Mouse (Mus musculus): Measurements from ENCODE around the gene Gamt. TPM values are rescaled to one million over a fixed set of nuclear protein-coding genes. Genes with fewer than 3 reads are reported as not detected.

The Gamt gene
- total and polyA plus RNA-seq, 2 experiments = 241 to 715 TPM

DNA sequence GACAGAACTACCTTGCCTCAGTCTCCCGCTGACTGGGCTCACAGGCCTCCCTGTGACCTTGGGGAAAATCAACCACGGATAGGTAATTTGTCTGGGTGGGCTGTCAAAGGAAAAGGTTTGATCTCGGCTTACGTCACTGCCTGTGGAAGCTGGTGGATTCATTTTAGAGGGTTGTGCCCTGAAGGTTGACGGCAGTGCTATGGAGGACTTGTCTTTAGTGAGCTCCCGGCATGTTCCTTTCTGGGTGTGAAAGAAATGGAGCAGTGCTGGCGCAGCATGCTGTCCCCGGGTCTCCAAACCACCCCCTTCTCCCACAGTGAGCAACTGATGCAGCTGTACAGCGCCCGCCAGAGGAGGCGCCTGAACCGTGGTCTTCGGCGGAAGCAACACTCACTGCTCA is 32.5 kb upstream of the Gamt start:
- 36% methylated on average over 14 of the region's 14 CpGs for WGBS

DNA sequence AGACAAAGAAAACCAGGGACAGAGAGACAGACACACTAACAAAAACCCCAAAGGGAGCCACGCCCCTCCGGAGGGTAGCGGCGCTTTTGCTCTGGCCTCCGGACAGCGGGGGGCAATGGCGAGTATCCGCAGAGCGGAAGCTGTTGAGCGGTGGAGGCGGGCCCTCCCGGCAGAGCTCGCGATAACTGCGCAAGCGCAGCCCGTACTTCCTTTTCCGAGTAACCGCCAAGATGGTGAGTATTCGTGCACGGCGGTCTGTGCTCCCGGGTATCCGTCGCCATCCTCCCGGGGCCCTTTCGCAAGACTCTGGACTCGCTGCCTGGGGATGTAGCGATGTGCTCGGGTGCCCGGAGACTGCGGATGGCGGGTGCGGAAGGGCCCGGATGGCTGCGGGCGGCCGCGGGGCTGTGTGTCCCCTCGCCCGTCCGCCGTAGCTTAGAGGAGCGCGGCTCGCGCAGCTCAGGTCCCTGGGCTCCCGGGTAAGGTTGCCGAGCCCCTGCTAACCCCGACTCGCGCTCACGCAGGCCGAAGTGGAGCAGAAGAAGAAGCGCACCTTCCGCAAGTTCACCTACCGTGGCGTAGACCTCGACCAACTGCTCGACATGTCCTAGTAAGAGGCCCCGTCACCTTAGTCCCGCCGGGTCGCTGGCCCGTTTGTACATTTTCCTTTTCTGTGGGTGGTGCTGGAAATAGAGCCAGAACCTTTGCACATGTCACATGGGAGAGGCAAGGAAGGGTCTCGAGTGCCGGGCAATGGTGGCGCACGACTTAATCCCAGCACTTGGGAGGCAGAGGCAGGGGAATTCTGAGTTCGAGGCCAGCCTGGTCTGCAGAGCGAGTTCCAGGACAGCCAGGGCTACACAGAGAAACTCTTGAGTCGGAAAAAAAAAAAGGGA is 31.7 kb upstream of the Gamt start, which contains the start of gene Rps15:
TSS of gene Rps15 (plus strand) at position 203 of the 896 bp plus-strand sequence.
- Histone ChIP-seq H3K9ac (ENCODE audit: low read depth, low read length) (peak within 1 kb of the TSS; percentile 95), H3K36me3 (ENCODE audit: control insufficient read depth, insufficient read depth, low read length) (peaks cover 12% of the 10 kb centered on the region), H3K79me2 (ENCODE audit: control insufficient read depth, insufficient read depth, low read length) (peaks cover 6% of the 10 kb centered on the region; the same call in 1 of the 2 replicates), H3K4me1 (ENCODE audit: control insufficient read depth, insufficient read depth, low read length) (peaks cover 4% of the 10 kb centered on the region; the same call in 1 of the 2 replicates), H3K27ac (replicated peaks; ENCODE audit: insufficient read depth, low read depth, low read length) (peak within 1 kb of the TSS; percentile 61), H3K4me3 (ENCODE audit: insufficient read depth, low read depth, low read length) (peak within 1 kb of the TSS; percentile 95), H3K27me3 (ENCODE audit: control insufficient read depth, insufficient read depth, low read length) (no peaks in the 10 kb centered on the region)
- peak; percentile 79 for TF ChIP-seq CTCF (IDR thresholded peaks at IDR 0.05; ENCODE audit: low read depth, low read length)
- peak; percentile 96 for TF ChIP-seq POLR2A (IDR thresholded peaks at IDR 0.05; ENCODE audit: extremely low read depth, insufficient read depth, low read length)
- WGBS = under 1% methylated on average over 72 of the region's 72 CpGs
- DNase-seq (ENCODE audit: extremely low read depth, low read depth, low spot score) = peak; percentile 80

More for the DNA sequence above, 32.5 kb upstream of the Gamt start:
- Histone ChIP-seq H3K4me3 (ENCODE audit: insufficient read depth, low read depth, low read length) (peak overlapping the region; percentile 95), H3K36me3 (ENCODE audit: control insufficient read depth, insufficient read depth, low read length) (peaks cover 9% of the 10 kb centered on the region), H3K4me1 (ENCODE audit: control insufficient read depth, insufficient read depth, low read length) (peaks cover 4% of the 10 kb centered on the region; the same call in 1 of the 2 replicates), H3K9ac (ENCODE audit: low read depth, low read length) (peak overlapping the region; percentile 95), H3K79me2 (ENCODE audit: control insufficient read depth, insufficient read depth, low read length) (peaks cover 6% of the 10 kb centered on the region; the same call in 1 of the 2 replicates), H3K27me3 (ENCODE audit: control insufficient read depth, insufficient read depth, low read length) (no peaks in the 10 kb centered on the region), H3K27ac (replicated peaks; ENCODE audit: insufficient read depth, low read depth, low read length) (no peak overlapping the region)
- TF ChIP-seq CTCF (IDR thresholded peaks at IDR 0.05; ENCODE audit: low read depth, low read length) (no peak), POLR2A (IDR thresholded peaks at IDR 0.05; ENCODE audit: extremely low read depth, insufficient read depth, low read length) (no peak)
- no peak for DNase-seq (ENCODE audit: extremely low read depth, low read depth, low spot score)

DNA sequence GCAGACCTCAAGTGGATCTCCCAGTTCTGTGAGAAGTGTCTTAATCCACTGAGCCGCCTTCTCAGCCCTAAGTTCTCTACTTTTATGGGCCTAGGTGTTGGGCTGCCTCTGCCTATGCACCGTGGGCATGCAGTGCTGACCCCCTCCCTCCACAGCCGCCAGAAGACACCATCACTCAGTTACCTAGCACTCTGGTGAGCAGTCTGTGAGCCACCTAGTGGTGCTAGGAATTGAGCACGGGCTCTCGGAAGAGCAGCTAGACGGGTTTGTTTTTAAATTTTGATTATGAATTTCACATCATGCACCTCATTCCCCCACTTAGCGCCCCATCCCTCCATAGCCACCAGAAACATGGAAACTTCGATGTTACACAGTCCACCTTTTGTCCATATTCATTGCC is 27.8 kb upstream of the Gamt start:
- peaks cover 6% of the 10 kb centered on the region; the same call in 1 of the 2 replicates for H3K79me2 ChIP-seq (ENCODE audit: control insufficient read depth, insufficient read depth, low read length)
- no peaks in the 10 kb centered on the region for H3K27me3 ChIP-seq (ENCODE audit: control insufficient read depth, insufficient read depth, low read length)
- TF ChIP-seq POLR2A (IDR thresholded peaks at IDR 0.05; ENCODE audit: extremely low read depth, insufficient read depth, low read length) (no peak), CTCF (IDR thresholded peaks at IDR 0.05; ENCODE audit: low read depth, low read length) (peak; percentile 35; the same call in 1 of the 2 replicates)
- H3K4me1 ChIP-seq (ENCODE audit: control insufficient read depth, insufficient read depth, low read length) = peaks cover 4% of the 10 kb centered on the region; the same call in 1 of the 2 replicates
- H3K4me3 ChIP-seq (ENCODE audit: insufficient read depth, low read depth, low read length) = no peak overlapping the region
- DNase-seq (ENCODE audit: extremely low read depth, low read depth, low spot score) = no peak
- WGBS = 82% methylated on average over 8 of the region's 8 CpGs
- H3K9ac ChIP-seq (ENCODE audit: low read depth, low read length) = no peak overlapping the region
- peaks cover 28% of the 10 kb centered on the region for H3K36me3 ChIP-seq (ENCODE audit: control insufficient read depth, insufficient read depth, low read length)
- no peak overlapping the region for H3K27ac ChIP-seq (replicated peaks; ENCODE audit: insufficient read depth, low read depth, low read length)

DNA sequence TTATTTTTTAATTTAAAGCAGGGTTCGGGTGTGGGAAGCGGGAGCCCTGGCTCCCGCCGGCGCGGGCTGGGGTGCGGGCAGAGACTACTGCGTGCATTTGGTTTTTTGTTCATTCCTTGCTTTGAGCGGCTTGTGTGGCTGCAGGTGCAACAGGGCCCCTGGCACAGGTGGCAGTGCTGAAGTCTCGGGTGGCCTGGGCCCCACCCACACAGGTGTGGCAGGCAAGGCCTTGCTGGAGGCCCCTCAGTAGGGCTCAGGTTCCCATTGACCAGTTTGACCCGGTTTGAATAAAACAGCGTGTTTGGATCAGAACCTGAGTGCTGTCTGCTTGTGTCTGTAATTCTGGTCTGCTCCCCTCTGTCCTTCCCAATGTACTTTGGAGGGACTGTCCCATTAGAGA is 27.3 kb upstream of the Gamt start:
- no peak overlapping the region for H3K4me3 ChIP-seq (ENCODE audit: insufficient read depth, low read depth, low read length)
- no peak for TF ChIP-seq POLR2A (IDR thresholded peaks at IDR 0.05; ENCODE audit: extremely low read depth, insufficient read depth, low read length)
- TF ChIP-seq CTCF (IDR thresholded peaks at IDR 0.05; ENCODE audit: low read depth, low read length) = no peak
- WGBS = 94% methylated on average over 12 of the region's 12 CpGs
- peaks cover 32% of the 10 kb centered on the region for H3K36me3 ChIP-seq (ENCODE audit: control insufficient read depth, insufficient read depth, low read length)
- H3K27me3 ChIP-seq (ENCODE audit: control insufficient read depth, insufficient read depth, low read length) = no peaks in the 10 kb centered on the region
- no peak overlapping the region for H3K9ac ChIP-seq (ENCODE audit: low read depth, low read length)
- peaks cover 6% of the 10 kb centered on the region; the same call in 1 of the 2 replicates for H3K79me2 ChIP-seq (ENCODE audit: control insufficient read depth, insufficient read depth, low read length)
- no peak overlapping the region for H3K27ac ChIP-seq (replicated peaks; ENCODE audit: insufficient read depth, low read depth, low read length)
- peaks cover 1% of the 10 kb centered on the region for H3K4me1 ChIP-seq (ENCODE audit: control insufficient read depth, insufficient read depth, low read length)
- DNase-seq (ENCODE audit: extremely low read depth, low read depth, low spot score) = no peak

DNA sequence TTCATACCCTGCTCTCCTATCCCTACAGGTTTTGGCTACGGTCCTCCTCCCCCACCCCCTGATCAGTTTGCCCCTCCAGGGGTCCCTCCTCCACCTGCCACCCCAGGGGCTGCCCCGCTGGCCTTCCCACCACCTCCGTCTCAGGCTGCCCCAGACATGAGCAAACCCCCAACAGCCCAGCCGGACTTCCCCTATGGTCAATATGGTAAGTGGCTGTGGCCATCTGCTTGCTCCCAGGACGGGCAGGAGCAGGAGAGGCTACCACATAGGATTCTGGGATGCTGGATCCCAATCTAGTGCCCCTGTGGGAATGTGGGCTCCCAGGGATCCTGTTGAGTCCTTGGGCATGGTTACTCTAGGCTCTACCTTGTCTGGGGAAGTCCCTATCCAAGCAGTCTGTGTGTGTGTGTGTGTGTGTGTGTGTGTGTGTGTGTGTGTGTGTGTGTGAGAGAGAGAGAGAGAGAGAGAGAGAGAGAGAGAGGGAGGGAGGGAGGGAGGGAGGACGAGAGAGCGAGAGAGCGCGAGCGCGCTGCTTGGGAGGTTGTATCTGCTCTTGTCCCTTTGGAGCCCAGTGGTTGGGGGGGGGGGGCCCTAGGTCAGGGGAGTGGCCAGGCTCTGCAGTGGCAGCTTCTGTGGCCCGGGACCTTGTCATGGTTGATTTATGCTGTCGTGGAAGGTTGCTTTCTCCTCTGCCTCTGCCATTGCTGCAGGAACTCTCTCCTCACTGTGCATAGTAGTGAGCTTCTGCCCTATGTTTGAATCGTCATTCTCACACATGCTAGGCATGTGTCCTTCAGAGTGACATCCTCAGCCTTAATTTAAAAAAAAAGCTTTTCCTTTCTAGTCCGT is 24.6 kb upstream of the Gamt start:
- Histone ChIP-seq H3K27me3 (ENCODE audit: control insufficient read depth, insufficient read depth, low read length) (no peaks in the 10 kb centered on the region), H3K4me3 (ENCODE audit: insufficient read depth, low read depth, low read length) (no peak overlapping the region), H3K4me1 (ENCODE audit: control insufficient read depth, insufficient read depth, low read length) (peaks cover 14% of the 10 kb centered on the region), H3K9ac (ENCODE audit: low read depth, low read length) (no peak overlapping the region), H3K79me2 (ENCODE audit: control insufficient read depth, insufficient read depth, low read length) (peaks cover 4% of the 10 kb centered on the region; the same call in 1 of the 2 replicates), H3K27ac (replicated peaks; ENCODE audit: insufficient read depth, low read depth, low read length) (no peak overlapping the region), H3K36me3 (ENCODE audit: control insufficient read depth, insufficient read depth, low read length) (peaks cover 34% of the 10 kb centered on the region)
- TF ChIP-seq POLR2A (IDR thresholded peaks at IDR 0.05; ENCODE audit: extremely low read depth, insufficient read depth, low read length) (no peak), CTCF (IDR thresholded peaks at IDR 0.05; ENCODE audit: low read depth, low read length) (no peak)
- WGBS = 82% methylated on average over 10 of the region's 15 CpGs
- no peak for DNase-seq (ENCODE audit: extremely low read depth, low read depth, low spot score)

All from liver, adult 2 months (tissue).